Mouse (Mus musculus): ENCODE results near the gene Tepp. TPM values are rescaled to one million over a fixed set of nuclear protein-coding genes. Genes with fewer than 3 reads are reported as not detected.

Gene Tepp
- polyA plus RNA-seq, 1 experiment from 2014 or later: 6.6 TPM

DNA sequence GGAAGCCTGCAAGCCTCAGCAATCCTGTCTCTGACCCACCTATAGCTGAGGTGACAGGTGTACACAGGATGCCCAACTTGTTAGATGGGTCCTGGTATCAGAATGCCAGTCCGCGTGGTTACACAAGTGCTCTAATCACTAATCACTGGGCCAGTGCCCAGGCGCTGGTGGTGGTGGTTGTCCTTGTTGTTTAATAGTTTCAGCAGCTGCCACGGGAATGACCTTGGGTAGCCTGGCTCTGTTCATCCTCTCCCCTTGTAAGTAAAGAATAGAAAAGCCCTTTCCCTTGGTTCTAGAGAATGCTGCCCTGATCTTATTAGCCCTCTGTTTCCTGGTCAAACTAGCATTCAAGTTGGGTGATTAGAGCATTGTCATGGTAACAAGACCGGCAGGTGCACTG is 31.4 kb downstream of the Tepp start:
- Histone ChIP-seq H3K9ac (ENCODE audit: low read depth, low read length) (no peak overlapping the region), H3K27ac (ENCODE audit: low read depth, low read length) (no peak overlapping the region), H3K36me3 (ENCODE audit: control insufficient read depth, insufficient read depth, low read length) (peaks cover 24% of the 10 kb centered on the region), H3K4me1 (ENCODE audit: control insufficient read depth, insufficient read depth, low read depth, low read length) (peaks cover under 1% of the 10 kb centered on the region; the same call in 1 of the 2 replicates), H3K27me3 (replicated peaks; ENCODE audit: control insufficient read depth, insufficient read depth, low read length) (no peaks in the 10 kb centered on the region), H3K4me2 (ENCODE audit: low read length) (no peak overlapping the region), H3K9me3 (ENCODE audit: control insufficient read depth, low read length) (no peaks in the 10 kb centered on the region), H3K4me3 (ENCODE audit: low read length) (no peak overlapping the region)
- ATAC-seq: no peak
- 69% methylated on average over 5 of the region's 5 CpGs for WGBS

DNA sequence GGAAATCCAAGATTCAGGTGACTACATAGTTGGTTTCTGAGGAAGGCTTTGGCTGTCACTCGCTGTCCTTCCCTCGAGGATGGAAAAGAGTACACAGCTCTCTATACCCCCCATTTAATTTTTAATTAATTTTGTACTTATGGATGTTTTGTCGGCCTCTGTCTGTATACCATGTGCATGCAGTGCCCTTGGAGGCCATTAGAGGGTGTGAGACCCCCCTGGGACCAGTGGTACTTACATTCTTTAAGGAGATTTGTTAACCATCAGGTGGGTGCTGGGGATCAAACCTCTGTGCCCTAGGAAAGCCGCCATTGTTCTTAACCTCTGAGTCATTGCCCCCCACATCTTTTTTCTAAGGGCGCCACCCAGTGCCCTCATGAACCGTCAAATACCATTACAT is 34.3 kb downstream of the Tepp start:
- ATAC-seq: no peak
- 77% methylated on average over 6 of the region's 6 CpGs for WGBS
- no peak overlapping the region for H3K9ac ChIP-seq (ENCODE audit: low read depth, low read length)
- H3K4me1 ChIP-seq (ENCODE audit: control insufficient read depth, insufficient read depth, low read depth, low read length): peaks cover 16% of the 10 kb centered on the region
- no peaks in the 10 kb centered on the region for H3K9me3 ChIP-seq (ENCODE audit: control insufficient read depth, low read length)
- H3K36me3 ChIP-seq (ENCODE audit: control insufficient read depth, insufficient read depth, low read length): peaks cover 20% of the 10 kb centered on the region
- no peaks in the 10 kb centered on the region for H3K27me3 ChIP-seq (replicated peaks; ENCODE audit: control insufficient read depth, insufficient read depth, low read length)
- no peak overlapping the region for H3K4me3 ChIP-seq (ENCODE audit: low read length)
- H3K27ac ChIP-seq (ENCODE audit: low read depth, low read length): no peak overlapping the region
- H3K4me2 ChIP-seq (ENCODE audit: low read length): no peak overlapping the region

DNA sequence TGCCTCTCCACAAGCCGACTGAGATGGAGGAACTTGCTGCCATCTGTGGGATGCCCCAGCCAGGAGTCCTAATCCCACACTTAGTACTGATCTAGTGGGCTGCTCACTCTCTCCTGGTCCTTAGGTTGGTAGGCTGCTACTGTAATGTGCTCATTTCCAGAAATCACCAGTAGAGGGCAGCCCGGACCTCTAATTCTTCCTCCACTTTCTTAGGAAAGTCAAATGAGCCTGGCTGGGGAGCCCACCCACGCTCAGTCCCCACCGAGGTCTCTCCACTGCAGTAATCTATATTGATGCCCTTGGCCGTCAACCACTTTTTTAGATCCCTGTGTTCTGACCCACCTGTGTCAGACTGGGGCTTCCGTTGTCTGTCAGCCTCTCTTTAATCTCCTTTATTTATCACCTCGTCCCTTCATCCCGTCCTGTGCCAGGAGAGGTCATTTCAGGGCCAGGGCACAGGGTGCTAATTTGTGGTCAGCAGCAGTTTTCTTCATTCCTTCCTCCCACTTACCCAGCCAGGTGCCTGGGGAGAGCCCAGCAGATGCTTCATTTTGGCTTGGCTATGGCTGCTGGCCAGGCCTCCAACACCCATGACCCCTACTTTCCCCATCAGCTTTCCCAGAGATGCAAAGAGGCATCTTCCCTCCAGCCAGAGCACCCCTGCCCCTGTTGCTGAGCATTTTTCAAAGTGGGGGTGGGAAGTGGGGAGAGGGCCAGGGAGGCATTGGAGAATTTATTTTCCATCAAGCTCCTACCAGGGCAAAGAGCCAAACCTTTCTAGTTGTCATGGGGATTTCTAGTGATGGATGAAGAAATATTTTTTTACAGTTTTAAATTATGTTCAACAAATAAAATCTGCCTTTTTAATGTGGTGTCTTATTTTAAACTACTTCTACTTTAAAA is 36.5 kb downstream of the Tepp start:
- no peak overlapping the region for H3K4me3 ChIP-seq (ENCODE audit: low read length)
- H3K36me3 ChIP-seq (ENCODE audit: control insufficient read depth, insufficient read depth, low read length): peaks cover 11% of the 10 kb centered on the region
- WGBS: 22% methylated on average over 8 of the region's 8 CpGs
- ATAC-seq: peak; percentile 52
- no peak overlapping the region for H3K4me2 ChIP-seq (ENCODE audit: low read length)
- H3K9ac ChIP-seq (ENCODE audit: low read depth, low read length): no peak overlapping the region
- H3K27ac ChIP-seq (ENCODE audit: low read depth, low read length): no peak overlapping the region
- H3K9me3 ChIP-seq (ENCODE audit: control insufficient read depth, low read length): no peaks in the 10 kb centered on the region
- no peaks in the 10 kb centered on the region for H3K27me3 ChIP-seq (replicated peaks; ENCODE audit: control insufficient read depth, insufficient read depth, low read length)
- peaks cover 23% of the 10 kb centered on the region for H3K4me1 ChIP-seq (ENCODE audit: control insufficient read depth, insufficient read depth, low read depth, low read length)

DNA sequence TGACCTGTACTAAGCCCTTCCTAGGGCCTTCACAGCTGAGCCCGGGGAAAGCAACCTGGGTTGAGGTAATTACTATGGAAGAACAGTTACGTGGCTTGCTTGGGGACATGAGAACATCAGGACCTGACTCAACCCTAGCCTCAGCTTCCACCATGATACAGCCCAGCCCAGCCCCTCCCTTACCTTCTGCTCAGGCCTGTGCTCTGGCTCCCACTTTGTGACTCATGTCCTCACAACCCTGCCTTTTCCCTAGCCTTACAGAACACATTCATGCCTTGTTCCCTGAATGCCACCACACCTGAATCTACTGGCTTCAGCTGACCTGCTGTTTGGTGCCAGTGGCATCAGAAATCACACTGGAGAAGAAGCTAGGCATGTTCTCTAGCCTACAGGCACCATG is 38.0 kb downstream of the Tepp start:
- H3K27me3 ChIP-seq (replicated peaks; ENCODE audit: control insufficient read depth, insufficient read depth, low read length): no peaks in the 10 kb centered on the region
- peak overlapping the region; percentile 26; the same call in 1 of the 2 replicates for H3K27ac ChIP-seq (ENCODE audit: low read depth, low read length)
- no peak for ATAC-seq
- H3K4me3 ChIP-seq (ENCODE audit: low read length): no peak overlapping the region
- H3K9ac ChIP-seq (ENCODE audit: low read depth, low read length): no peak overlapping the region
- H3K36me3 ChIP-seq (ENCODE audit: control insufficient read depth, insufficient read depth, low read length): peaks cover 7% of the 10 kb centered on the region
- peaks cover 24% of the 10 kb centered on the region for H3K4me1 ChIP-seq (ENCODE audit: control insufficient read depth, insufficient read depth, low read depth, low read length)
- WGBS: 91% methylated on average over 2 of the region's 2 CpGs
- no peak overlapping the region for H3K4me2 ChIP-seq (ENCODE audit: low read length)
- no peaks in the 10 kb centered on the region for H3K9me3 ChIP-seq (ENCODE audit: control insufficient read depth, low read length)

DNA sequence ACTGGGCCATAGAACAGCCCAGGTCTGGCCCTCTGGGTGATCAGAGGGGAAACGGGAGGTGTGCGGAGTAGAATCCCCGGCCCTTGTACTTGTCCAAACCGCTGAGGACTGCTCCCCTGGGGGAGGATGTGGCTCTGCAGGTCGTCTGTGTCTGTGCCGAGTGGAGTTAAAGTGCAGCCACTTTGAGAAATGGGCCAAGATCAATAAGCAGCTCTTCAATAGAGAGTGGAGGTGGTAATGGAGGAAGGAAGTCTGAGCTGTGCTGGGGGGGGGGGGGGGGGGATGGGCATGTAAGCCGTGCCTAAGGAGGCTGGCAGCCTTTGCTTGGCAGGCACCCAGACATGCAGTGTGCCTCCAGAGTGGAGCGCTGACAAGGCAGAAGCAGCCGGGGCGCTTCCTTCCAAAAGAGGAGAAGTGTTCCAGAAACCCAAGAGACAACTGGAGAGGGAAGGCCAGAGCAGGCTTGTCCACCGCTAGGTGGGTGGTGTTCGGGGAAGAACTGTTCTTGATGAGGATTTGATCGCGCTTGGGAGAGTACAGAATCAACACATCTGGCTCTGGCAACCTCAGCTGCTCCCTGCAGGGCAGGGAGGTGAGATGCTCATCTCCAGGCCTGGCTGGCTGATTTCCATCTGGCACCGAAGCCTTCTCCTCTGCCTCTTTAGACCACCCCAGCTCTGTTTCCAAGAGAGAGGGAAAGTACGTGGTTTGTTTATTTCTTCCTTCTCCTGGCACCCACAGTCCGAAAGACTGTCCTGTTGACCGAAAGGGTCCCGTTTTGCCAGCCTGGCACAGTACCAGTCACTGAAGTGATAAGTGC is 38.7 kb downstream of the Tepp start:
- H3K9me3 ChIP-seq (ENCODE audit: control insufficient read depth, low read length): no peaks in the 10 kb centered on the region
- H3K4me3 ChIP-seq (ENCODE audit: low read length): no peak overlapping the region
- 37% methylated on average over 19 of the region's 19 CpGs for WGBS
- H3K4me1 ChIP-seq (ENCODE audit: control insufficient read depth, insufficient read depth, low read depth, low read length): peaks cover 30% of the 10 kb centered on the region
- peak overlapping the region; percentile 41 for H3K27ac ChIP-seq (ENCODE audit: low read depth, low read length)
- H3K4me2 ChIP-seq (ENCODE audit: low read length): peak overlapping the region; percentile 27
- peaks cover under 1% of the 10 kb centered on the region for H3K36me3 ChIP-seq (ENCODE audit: control insufficient read depth, insufficient read depth, low read length)
- peak; percentile 25 for ATAC-seq
- no peak overlapping the region for H3K9ac ChIP-seq (ENCODE audit: low read depth, low read length)
- no peaks in the 10 kb centered on the region for H3K27me3 ChIP-seq (replicated peaks; ENCODE audit: control insufficient read depth, insufficient read depth, low read length)

DNA sequence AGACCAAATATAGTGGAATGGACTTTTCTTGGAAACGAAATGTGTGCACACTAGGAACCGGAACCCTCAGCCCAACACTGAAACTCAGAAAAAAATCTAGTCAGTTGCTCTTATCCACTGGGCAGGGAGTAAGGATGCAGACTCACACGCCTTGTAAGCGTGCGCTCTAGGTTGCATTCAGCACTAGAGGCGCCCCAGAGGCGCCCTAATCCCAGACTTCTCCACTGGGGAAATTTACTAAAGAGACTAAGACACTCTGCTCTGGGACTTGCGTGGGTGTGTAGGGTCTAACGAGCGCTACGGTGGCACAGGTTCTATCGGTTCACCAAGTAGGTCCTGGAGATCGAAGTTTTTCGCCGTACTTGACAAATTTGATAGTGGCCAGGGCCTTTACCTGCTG is 41.1 kb downstream of the Tepp start:
- Histone ChIP-seq H3K4me1 (ENCODE audit: control insufficient read depth, insufficient read depth, low read depth, low read length) (peaks cover 42% of the 10 kb centered on the region), H3K36me3 (ENCODE audit: control insufficient read depth, insufficient read depth, low read length) (no peaks in the 10 kb centered on the region), H3K27ac (ENCODE audit: low read depth, low read length) (no peak overlapping the region)

DNA sequence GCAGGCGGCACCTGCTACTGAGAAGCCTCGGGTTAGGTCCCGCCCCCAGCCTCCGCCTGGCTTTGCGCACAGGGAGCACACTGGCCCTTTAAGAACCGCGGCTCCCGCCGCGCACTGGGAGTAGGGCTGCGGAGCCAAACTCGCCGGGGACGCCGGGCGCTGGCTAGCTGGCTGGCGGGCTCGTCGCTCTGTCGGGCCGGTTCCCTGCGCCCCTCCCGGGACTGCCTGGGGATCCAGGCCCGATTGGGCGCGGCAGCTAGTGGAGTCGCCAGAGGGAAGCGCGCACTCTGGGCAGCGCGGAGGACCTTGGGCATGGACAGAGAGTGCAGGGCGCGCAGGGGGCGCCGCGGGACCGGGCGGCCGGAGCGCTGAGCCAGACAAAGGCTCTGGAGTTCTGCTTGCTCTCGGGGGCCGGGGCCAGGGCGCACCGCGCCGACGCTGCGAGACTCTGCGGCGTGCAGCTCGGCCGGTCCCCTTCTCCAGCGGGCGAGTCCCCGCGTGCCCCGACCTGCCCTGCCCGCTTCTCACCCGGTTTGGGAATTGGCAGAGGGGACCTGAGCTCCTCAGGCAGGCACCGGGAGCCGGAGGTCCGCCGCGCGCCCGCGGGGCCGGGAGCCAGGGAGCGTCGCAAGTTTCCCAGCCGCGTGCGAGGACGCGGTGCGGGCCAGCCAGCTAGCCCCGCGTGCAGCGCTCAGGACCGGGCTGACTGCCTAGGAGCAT is 41.9 kb downstream of the Tepp start, which contains the start of gene Mmp15:
TSS of gene Mmp15 (plus strand) at position 118 of the 720 bp plus-strand sequence.
- Histone ChIP-seq H3K27me3 (replicated peaks; ENCODE audit: control insufficient read depth, insufficient read depth, low read length) (no peaks in the 10 kb centered on the region), H3K9me3 (ENCODE audit: control insufficient read depth, low read length) (no peaks in the 10 kb centered on the region), H3K36me3 (ENCODE audit: control insufficient read depth, insufficient read depth, low read length) (no peaks in the 10 kb centered on the region), H3K4me3 (ENCODE audit: low read length) (peak within 1 kb of the TSS; percentile 82), H3K9ac (ENCODE audit: low read depth, low read length) (peak within 1 kb of the TSS; percentile 86), H3K4me2 (ENCODE audit: low read length) (peak within 1 kb of the TSS; percentile 93), H3K4me1 (ENCODE audit: control insufficient read depth, insufficient read depth, low read depth, low read length) (peaks cover 36% of the 10 kb centered on the region), H3K27ac (ENCODE audit: low read depth, low read length) (peak within 1 kb of the TSS; percentile 87)
- WGBS: 0% methylated on average over 72 of the region's 80 CpGs
- ATAC-seq: peak; percentile 70

More for the DNA sequence above, 41.1 kb downstream of the Tepp start:
- ATAC-seq: no peak
- Histone ChIP-seq H3K27me3 (replicated peaks; ENCODE audit: control insufficient read depth, insufficient read depth, low read length) (no peaks in the 10 kb centered on the region), H3K9ac (ENCODE audit: low read depth, low read length) (0 out of 2 replicates have a peak overlapping the region, but pooled peaks have one; percentile 86), H3K9me3 (ENCODE audit: control insufficient read depth, low read length) (no peaks in the 10 kb centered on the region), H3K4me3 (ENCODE audit: low read length) (peak overlapping the region; percentile 82), H3K4me2 (ENCODE audit: low read length) (peak overlapping the region; percentile 93)
- WGBS: 2% methylated on average over 15 of the region's 15 CpGs

DNA sequence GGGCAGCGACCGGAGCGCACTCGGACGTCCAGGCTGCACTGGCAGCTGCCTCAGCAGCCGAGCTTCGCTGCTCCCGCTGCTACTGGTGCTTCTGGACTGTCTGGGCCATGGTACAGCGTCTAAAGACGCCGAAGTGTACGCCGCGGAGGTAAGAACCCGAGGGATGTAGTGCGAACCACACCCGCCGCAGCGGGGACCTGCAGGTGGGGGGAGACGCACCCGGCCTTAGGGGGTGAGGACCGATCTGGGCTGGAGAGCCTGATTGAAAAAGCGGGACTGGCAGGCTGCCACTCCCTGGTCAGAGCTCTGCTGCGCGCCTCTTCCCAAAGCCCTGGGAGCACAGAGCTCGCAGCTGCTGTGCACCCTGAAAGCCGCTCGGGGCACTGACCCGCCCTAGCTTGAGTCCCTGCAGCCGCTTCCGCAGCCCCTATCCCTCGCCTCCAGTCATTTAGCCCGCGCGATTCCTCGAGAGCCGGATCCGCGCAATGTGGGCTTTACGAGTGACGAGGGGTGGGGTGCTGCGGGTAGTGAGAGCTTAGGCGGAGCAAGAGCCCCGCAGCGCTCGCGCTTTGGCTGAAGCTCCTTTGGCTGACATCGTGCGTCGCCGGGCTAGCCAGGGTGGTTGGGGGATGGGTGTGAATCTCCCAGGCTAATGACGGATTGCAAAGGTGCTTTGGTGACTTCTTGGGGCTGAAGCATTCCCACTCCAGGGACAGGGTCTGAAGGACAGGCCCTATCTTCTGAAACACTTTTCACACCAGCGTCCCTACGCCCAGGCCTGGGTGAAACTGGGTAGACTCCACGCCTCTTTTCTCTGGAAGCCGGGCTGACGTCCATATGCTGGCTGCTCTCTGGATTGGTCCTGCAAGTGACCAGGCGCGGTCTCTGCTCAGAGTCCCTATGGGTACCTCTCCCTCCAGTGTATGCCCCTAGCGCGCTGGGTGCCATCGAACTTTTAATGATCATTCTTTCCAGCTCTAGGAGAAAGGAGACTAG is 42.8 kb downstream of the Tepp start:
- Histone ChIP-seq H3K4me2 (ENCODE audit: low read length) (peak overlapping the region; percentile 93), H3K4me3 (ENCODE audit: low read length) (peak overlapping the region; percentile 82), H3K9me3 (ENCODE audit: control insufficient read depth, low read length) (no peaks in the 10 kb centered on the region), H3K9ac (ENCODE audit: low read depth, low read length) (peak overlapping the region; percentile 86), H3K36me3 (ENCODE audit: control insufficient read depth, insufficient read depth, low read length) (no peaks in the 10 kb centered on the region), H3K27me3 (replicated peaks; ENCODE audit: control insufficient read depth, insufficient read depth, low read length) (no peaks in the 10 kb centered on the region), H3K27ac (ENCODE audit: low read depth, low read length) (peak overlapping the region; percentile 87), H3K4me1 (ENCODE audit: control insufficient read depth, insufficient read depth, low read depth, low read length) (peaks cover 36% of the 10 kb centered on the region)
- 1% methylated on average over 61 of the region's 62 CpGs for WGBS
- ATAC-seq: peak; percentile 29
